ENCODE assay signal across 9 mouse cellular contexts in genomic region chr7:19084277-19084771, GRCm38 (mm10). TPM values are rescaled to one million over a fixed set of nuclear protein-coding genes. Genes with fewer than 3 reads are reported as not detected.
DNase-seq lines count a peak whose midpoint lies in the region; ATAC-seq and TF ChIP-seq lines count a peak whose summit lies in the region.
"Had no signal": no experiment of that assay in that cellular context is flagged by ENCODE, and none has a peak within 500 bp of the region (broad histone marks: within the 10 kb centered on the region; RNA-seq: fewer than 3 reads in every experiment).

No protein-coding gene starts in this region.

- ATAC-seq in erythroblast, adult 5-6 weeks (replicated peaks; ENCODE audit: low FRiP score, poor library complexity, severe bottlenecking) = no peak
- ATAC-seq in heart, embryonic 12.5 days (ENCODE audit: insufficient number of reproducible peaks, low FRiP score) = 0 out of 2 replicates have a peak, but pooled peaks have one; percentile 1

- peak overlapping the region; percentile 28 for H3K4me3 ChIP-seq in erythroblast, embryonic 14.5 days (replicated peaks)
- peak overlapping the region; percentile 48; the same call in 1 of the 2 replicates for H3K4me3 ChIP-seq in E14TG2a.4 (replicated peaks; ENCODE audit: low read length)
- H3K4me3 ChIP-seq in heart, embryonic 12.5 days = peak overlapping the region; percentile 30
- H3K4me3 ChIP-seq in thymus, adult 2 months (ENCODE audit: control insufficient read depth, insufficient read depth, low read length) = no peak overlapping the region

- H3K36me3 ChIP-seq in erythroblast, embryonic 14.5 days (ENCODE audit: control insufficient read depth) = peaks cover 50% of the 10 kb centered on the region
- H3K36me3 ChIP-seq in E14TG2a.4 (ENCODE audit: insufficient read depth, low read length) = peaks cover 66% of the 10 kb centered on the region
- H3K36me3 ChIP-seq in heart, embryonic 12.5 days = peaks cover 69% of the 10 kb centered on the region
- no peaks in the 10 kb centered on the region for H3K36me3 ChIP-seq in thymus, adult 2 months (ENCODE audit: control insufficient read depth, insufficient read depth, low read length)

- peaks cover 49% of the 10 kb centered on the region for H3K4me1 ChIP-seq in erythroblast, embryonic 14.5 days (ENCODE audit: control insufficient read depth)
- H3K4me1 ChIP-seq in E14TG2a.4 (replicated peaks; ENCODE audit: low read depth, low read length) = peaks cover 97% of the 10 kb centered on the region
- H3K4me1 ChIP-seq in heart, embryonic 12.5 days (replicated peaks) = peaks cover 69% of the 10 kb centered on the region
- no peaks in the 10 kb centered on the region for H3K4me1 ChIP-seq in thymus, adult 2 months (replicated peaks; ENCODE audit: control insufficient read depth, insufficient read depth, low read length)

- H3K27ac ChIP-seq in heart, embryonic 12.5 days (ENCODE audit: poor library complexity, severe bottlenecking) = peak overlapping the region; percentile 76; the same call in 1 of the 2 replicates
- no peak overlapping the region for H3K27ac ChIP-seq in thymus, adult 2 months (ENCODE audit: control insufficient read depth, insufficient read depth, low read length)

- no peak for TF ChIP-seq POLR2A in thymus, adult 2 months (IDR thresholded peaks at IDR 0.05; ENCODE audit: control insufficient read depth, extremely low read depth, insufficient read depth, low read length, poor library complexity)

- peak overlapping the region; percentile 53 for H3K4me2 ChIP-seq in heart, embryonic 12.5 days

- WGBS in heart, embryonic 12.5 days = 72% methylated on average over 6 of the region's 6 CpGs
- 6% methylated on average over 6 of the region's 6 CpGs for WGBS in thymus, adult 2 months

- H3K27me3 ChIP-seq in erythroblast, embryonic 14.5 days (ENCODE audit: control insufficient read depth) = peaks cover 3% of the 10 kb centered on the region
- no peaks in the 10 kb centered on the region for H3K27me3 ChIP-seq in E14TG2a.4 (ENCODE audit: insufficient read depth, low read length)
- no peaks in the 10 kb centered on the region for H3K27me3 ChIP-seq in heart, embryonic 12.5 days (replicated peaks)
- H3K27me3 ChIP-seq in thymus, adult 2 months (ENCODE audit: control insufficient read depth, insufficient read depth, low read length) = no peaks in the 10 kb centered on the region; the same call in 1 of the 2 replicates

- no peaks in the 10 kb centered on the region for H3K9me3 ChIP-seq in erythroblast, embryonic 14.5 days (ENCODE audit: control insufficient read depth, low read length)
- no peaks in the 10 kb centered on the region for H3K9me3 ChIP-seq in E14TG2a.4 (ENCODE audit: low read length)
- H3K9me3 ChIP-seq in heart, embryonic 12.5 days (replicated peaks) = no peaks in the 10 kb centered on the region

- H3K9ac ChIP-seq in heart, embryonic 12.5 days = peak overlapping the region; percentile 61

- peak; percentile 47 for DNase-seq in lung, postnatal 36 days
- DNase-seq in left cerebral cortex, postnatal 14 days (ENCODE audit: low spot score in 2 of 2) = no peak
- DNase-seq in thymus, adult 2 months = no peak
- DNase-seq in thymus, postnatal 4 days = no peak

- intact Hi-C loops in left cerebral cortex, postnatal 14 days (cut with DNase I) = no loop called here

- no peak for TF ChIP-seq CTCF in E14TG2a.4 (conservative IDR thresholded peaks at IDR 0.05; ENCODE audit: low read length)
- TF ChIP-seq CTCF in thymus, adult 2 months (IDR thresholded peaks at IDR 0.05; ENCODE audit: borderline replicate concordance, control insufficient read depth, extremely low read depth, insufficient read depth, low read length, poor library complexity) = no peak

RNA-seq across cellular contexts. Expression of gene Dmpk, which starts 0.7 kb away (rescaled TPM):
- polyA plus RNA-seq in erythroblast, embryonic 14.5 days (2012) = 6.0 TPM in 2 replicates
- 3.8 TPM in 1 of 2 replicates, not detected in the other for total RNA-seq in erythroblast, adult 5-6 weeks (2015; ENCODE audit: low replicate concordance)
- total RNA-seq in erythroblast, adult 5-6 weeks (2017; ENCODE audit: low replicate concordance) = 4.3 and 6.0 TPM in 2 replicates
- 16.4 and 17.2 TPM in 2 replicates for polyA plus RNA-seq in heart, embryonic 12.5 days (2016; fragmentation: Nextera tagmentation; extraction: Ambion mirVana)
- 10 to 100 TPM; 34.3 to 36.7 TPM for total RNA-seq in left cerebral cortex, postnatal 14 days (2021)
- 108 and 154 TPM in 2 replicates for polyA plus RNA-seq in thymus, adult 2 months (2012; rRNA removed)

RNA-seq across cellular contexts. Expression of gene Dmwd, which starts 8.3 kb away (rescaled TPM):
- polyA plus RNA-seq in erythroblast, embryonic 14.5 days (2012) = 8.5 and 10.2 TPM in 2 replicates
- 1.9 and 3.1 TPM in 2 replicates for total RNA-seq in erythroblast, adult 5-6 weeks (2015; ENCODE audit: low replicate concordance)
- 1.0 and 2.6 TPM in 2 replicates for total RNA-seq in erythroblast, adult 5-6 weeks (2017; ENCODE audit: low replicate concordance)
- 15.4 and 15.5 TPM in 2 replicates for polyA plus RNA-seq in heart, embryonic 12.5 days (2016; fragmentation: Nextera tagmentation; extraction: Ambion mirVana)
- 100 to 1,000 TPM; 151 to 162 TPM for total RNA-seq in left cerebral cortex, postnatal 14 days (2021)
- 50.7 and 55.6 TPM in 2 replicates for polyA plus RNA-seq in thymus, adult 2 months (2012; rRNA removed)

RNA-seq across cellular contexts. Expression of gene Six5, which starts 10.1 kb away (rescaled TPM):
- 0.23 and 0.34 TPM in 2 replicates for polyA plus RNA-seq in erythroblast, embryonic 14.5 days (2012)
- 0.42 TPM in 1 of 2 replicates, not detected in the other for total RNA-seq in erythroblast, adult 5-6 weeks (2015; ENCODE audit: low replicate concordance)
- not detected in 2 replicates for total RNA-seq in erythroblast, adult 5-6 weeks (2017; ENCODE audit: low replicate concordance)
- polyA plus RNA-seq in heart, embryonic 12.5 days (2016; fragmentation: Nextera tagmentation; extraction: Ambion mirVana) = 7.1 and 7.2 TPM in 2 replicates
- 1 to 10 TPM; 1.6 TPM for total RNA-seq in left cerebral cortex, postnatal 14 days (2021)
- polyA plus RNA-seq in thymus, adult 2 months (2012; rRNA removed) = 14.8 and 20.0 TPM in 2 replicates

RNA-seq across cellular contexts. Expression of gene Rsph6a, which starts 29.8 kb away (rescaled TPM):
- polyA plus RNA-seq in erythroblast, embryonic 14.5 days (2012) = 0.06 TPM in 1 of 2 replicates, not detected in the other
- total RNA-seq in erythroblast, adult 5-6 weeks (2015; ENCODE audit: low replicate concordance) = not detected in 2 replicates
- total RNA-seq in erythroblast, adult 5-6 weeks (2017; ENCODE audit: low replicate concordance) = not detected in 2 replicates
- polyA plus RNA-seq in heart, embryonic 12.5 days (2016; fragmentation: Nextera tagmentation; extraction: Ambion mirVana) = not detected in 2 replicates
- total RNA-seq in left cerebral cortex, postnatal 14 days (2021) = under 1 TPM; 0.29 to 0.49 TPM
- 0.05 and 0.18 TPM in 2 replicates for polyA plus RNA-seq in thymus, adult 2 months (2012; rRNA removed)
- total RNA-seq: heart, postnatal 10 days had no signal

RNA-seq across cellular contexts. Expression of gene Gm4969, which starts 33.8 kb away (rescaled TPM):
- 0.05 TPM in 1 of 2 replicates, not detected in the other for polyA plus RNA-seq in erythroblast, embryonic 14.5 days (2012)
- total RNA-seq in erythroblast, adult 5-6 weeks (2015; ENCODE audit: low replicate concordance) = not detected in 2 replicates
- 0.28 TPM in 1 of 2 replicates, not detected in the other for total RNA-seq in erythroblast, adult 5-6 weeks (2017; ENCODE audit: low replicate concordance)
- polyA plus RNA-seq in heart, embryonic 12.5 days (2016; fragmentation: Nextera tagmentation; extraction: Ambion mirVana) = 2.2 TPM in 2 replicates
- under 1 TPM; 0.48 to 0.76 TPM for total RNA-seq in left cerebral cortex, postnatal 14 days (2021)
- polyA plus RNA-seq in thymus, adult 2 months (2012; rRNA removed) = 0.24 and 0.31 TPM in 2 replicates
